Comparison of ENCODE assay signal across 31 mouse cellular contexts in genomic region chr8:104312023-104312422, GRCm38 (mm10). TPM values are rescaled to one million over a fixed set of nuclear protein-coding genes. Genes with fewer than 3 reads are reported as not detected.
"Had no signal": no experiment of that assay in that cellular context is flagged by ENCODE, and none has a peak within 500 bp of the region (broad histone marks: within the 10 kb centered on the region; RNA-seq: fewer than 3 reads in every experiment).

No protein-coding gene starts in this region.

RNA-seq across cellular contexts. Expression of gene Cmtm1, which starts 2.1 kb away (rescaled TPM):
- polyA plus RNA-seq: limb, embryonic 10.5 days; limb, embryonic 11.5 days; limb, embryonic 12.5 days; limb, embryonic 13.5 days; limb, embryonic 14.5 days; limb, embryonic 15.5 days; liver, adult 2 months; liver, embryonic 11.5 days; liver, embryonic 12.5 days; liver, embryonic 13.5 days; liver, embryonic 14.5 days; liver, embryonic 15.5 days; liver, embryonic 16.5 days; liver, postnatal 0 days; lung, adult 2 months; lung, embryonic 14.5 days; lung, embryonic 15.5 days; lung, embryonic 16.5 days; lung, postnatal 0 days; macrophage; midbrain, embryonic 10.5 days; midbrain, embryonic 11.5 days; midbrain, embryonic 12.5 days; midbrain, embryonic 13.5 days; midbrain, embryonic 14.5 days; midbrain, embryonic 15.5 days; midbrain, embryonic 16.5 days; midbrain, postnatal 0 days; myocyte; neural tube, embryonic 11.5 days; neural tube, embryonic 12.5 days had no signal

RNA-seq across cellular contexts. Expression of gene Gm45711, which starts 2.1 kb away (rescaled TPM):
- polyA plus RNA-seq: limb, embryonic 10.5 days; limb, embryonic 11.5 days; limb, embryonic 12.5 days; limb, embryonic 13.5 days; limb, embryonic 14.5 days; limb, embryonic 15.5 days; liver, adult 2 months; liver, embryonic 11.5 days; liver, embryonic 12.5 days; liver, embryonic 13.5 days; liver, embryonic 14.5 days; liver, embryonic 15.5 days; liver, embryonic 16.5 days; liver, postnatal 0 days; lung, adult 2 months; lung, embryonic 14.5 days; lung, embryonic 15.5 days; lung, embryonic 16.5 days; lung, postnatal 0 days; macrophage; midbrain, embryonic 10.5 days; midbrain, embryonic 11.5 days; midbrain, embryonic 12.5 days; midbrain, embryonic 13.5 days; midbrain, embryonic 14.5 days; midbrain, embryonic 15.5 days; midbrain, embryonic 16.5 days; midbrain, postnatal 0 days; myocyte; neural tube, embryonic 11.5 days; neural tube, embryonic 12.5 days had no signal

RNA-seq across cellular contexts. Expression of gene Gm11020, which starts 9.3 kb away (rescaled TPM):
- polyA plus RNA-seq: limb, embryonic 10.5 days; limb, embryonic 11.5 days; limb, embryonic 12.5 days; limb, embryonic 13.5 days; limb, embryonic 14.5 days; limb, embryonic 15.5 days; liver, adult 2 months; liver, embryonic 11.5 days; liver, embryonic 12.5 days; liver, embryonic 13.5 days; liver, embryonic 14.5 days; liver, embryonic 15.5 days; liver, embryonic 16.5 days; liver, postnatal 0 days; lung, adult 2 months; lung, embryonic 14.5 days; lung, embryonic 15.5 days; lung, embryonic 16.5 days; lung, postnatal 0 days; macrophage; midbrain, embryonic 10.5 days; midbrain, embryonic 11.5 days; midbrain, embryonic 12.5 days; midbrain, embryonic 13.5 days; midbrain, embryonic 14.5 days; midbrain, embryonic 15.5 days; midbrain, embryonic 16.5 days; midbrain, postnatal 0 days; myocyte; neural tube, embryonic 11.5 days; neural tube, embryonic 12.5 days had no signal

RNA-seq across cellular contexts. Expression of gene Cmtm2b, which starts 10.0 kb away (rescaled TPM):
- polyA plus RNA-seq: limb, embryonic 10.5 days; limb, embryonic 11.5 days; limb, embryonic 12.5 days; limb, embryonic 13.5 days; limb, embryonic 14.5 days; limb, embryonic 15.5 days; liver, adult 2 months; liver, embryonic 11.5 days; liver, embryonic 12.5 days; liver, embryonic 13.5 days; liver, embryonic 14.5 days; liver, embryonic 15.5 days; liver, embryonic 16.5 days; liver, postnatal 0 days; lung, adult 2 months; lung, embryonic 14.5 days; lung, embryonic 15.5 days; lung, embryonic 16.5 days; lung, postnatal 0 days; macrophage; midbrain, embryonic 10.5 days; midbrain, embryonic 11.5 days; midbrain, embryonic 12.5 days; midbrain, embryonic 13.5 days; midbrain, embryonic 14.5 days; midbrain, embryonic 15.5 days; midbrain, embryonic 16.5 days; midbrain, postnatal 0 days; myocyte; neural tube, embryonic 11.5 days; neural tube, embryonic 12.5 days had no signal

RNA-seq across cellular contexts. Expression of gene Cmtm2a, which starts 19.0 kb away (rescaled TPM):
- polyA plus RNA-seq: limb, embryonic 10.5 days; limb, embryonic 11.5 days; limb, embryonic 12.5 days; limb, embryonic 13.5 days; limb, embryonic 14.5 days; limb, embryonic 15.5 days; liver, adult 2 months; liver, embryonic 11.5 days; liver, embryonic 12.5 days; liver, embryonic 13.5 days; liver, embryonic 14.5 days; liver, embryonic 15.5 days; liver, embryonic 16.5 days; liver, postnatal 0 days; lung, adult 2 months; lung, embryonic 14.5 days; lung, embryonic 15.5 days; lung, embryonic 16.5 days; lung, postnatal 0 days; macrophage; midbrain, embryonic 10.5 days; midbrain, embryonic 11.5 days; midbrain, embryonic 12.5 days; midbrain, embryonic 13.5 days; midbrain, embryonic 14.5 days; midbrain, embryonic 15.5 days; midbrain, embryonic 16.5 days; midbrain, postnatal 0 days; myocyte; neural tube, embryonic 11.5 days; neural tube, embryonic 12.5 days had no signal
